Mouse (Mus musculus) spleen, postnatal 10 days (tissue): ENCODE data around the gene Hoxd11.

ENCODE experiments used
- DNase-seq, 2 experiments: peaks; one replicate each; pipeline ENCODE4 v3.0.0; 2021 to 2022; ENCODE audit warnings: low spot score in 2 of 2

Hoxd11 gene

DNA sequence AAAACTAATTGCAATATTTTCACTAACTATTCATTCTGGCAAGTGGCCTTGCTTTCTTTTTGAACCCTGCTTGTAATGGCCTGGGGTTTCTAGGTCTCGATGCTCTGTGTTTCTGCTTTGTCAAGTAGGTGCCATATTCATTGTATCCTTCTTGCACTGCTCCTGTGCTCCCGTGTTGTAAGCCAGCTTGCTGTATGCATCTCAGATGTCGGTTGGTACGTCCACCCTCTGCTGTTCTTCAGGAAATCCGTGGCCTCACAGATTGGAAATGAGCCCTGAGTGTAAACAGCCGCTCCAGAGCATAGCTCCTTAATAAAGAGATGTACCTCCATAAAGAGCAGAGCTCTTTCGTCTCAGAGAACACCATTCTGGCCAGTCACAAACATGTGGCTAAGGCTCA lies 28.2 kb downstream of the Hoxd11 start:
- no peak for DNase-seq

DNA sequence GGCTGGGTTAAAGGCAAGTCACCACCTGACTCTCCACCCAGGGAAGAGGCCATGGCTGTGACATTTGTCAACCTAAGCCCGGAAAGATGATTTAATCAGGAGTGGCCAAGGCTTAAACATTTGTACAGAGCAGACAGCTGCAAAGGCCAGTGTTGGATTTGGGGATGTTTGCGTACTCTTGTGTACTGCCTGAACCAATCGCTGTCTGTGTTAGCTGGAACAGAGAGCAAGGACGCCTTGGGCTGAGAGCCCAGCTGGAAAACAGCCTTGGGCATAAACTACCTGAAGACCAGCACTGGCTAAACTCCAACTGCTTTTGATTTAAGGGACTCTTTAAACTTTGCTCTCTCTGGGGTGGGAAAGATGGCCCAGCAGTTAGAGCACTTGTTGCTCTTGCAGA lies 29.3 kb downstream of the Hoxd11 start:
- no peak for DNase-seq

DNA sequence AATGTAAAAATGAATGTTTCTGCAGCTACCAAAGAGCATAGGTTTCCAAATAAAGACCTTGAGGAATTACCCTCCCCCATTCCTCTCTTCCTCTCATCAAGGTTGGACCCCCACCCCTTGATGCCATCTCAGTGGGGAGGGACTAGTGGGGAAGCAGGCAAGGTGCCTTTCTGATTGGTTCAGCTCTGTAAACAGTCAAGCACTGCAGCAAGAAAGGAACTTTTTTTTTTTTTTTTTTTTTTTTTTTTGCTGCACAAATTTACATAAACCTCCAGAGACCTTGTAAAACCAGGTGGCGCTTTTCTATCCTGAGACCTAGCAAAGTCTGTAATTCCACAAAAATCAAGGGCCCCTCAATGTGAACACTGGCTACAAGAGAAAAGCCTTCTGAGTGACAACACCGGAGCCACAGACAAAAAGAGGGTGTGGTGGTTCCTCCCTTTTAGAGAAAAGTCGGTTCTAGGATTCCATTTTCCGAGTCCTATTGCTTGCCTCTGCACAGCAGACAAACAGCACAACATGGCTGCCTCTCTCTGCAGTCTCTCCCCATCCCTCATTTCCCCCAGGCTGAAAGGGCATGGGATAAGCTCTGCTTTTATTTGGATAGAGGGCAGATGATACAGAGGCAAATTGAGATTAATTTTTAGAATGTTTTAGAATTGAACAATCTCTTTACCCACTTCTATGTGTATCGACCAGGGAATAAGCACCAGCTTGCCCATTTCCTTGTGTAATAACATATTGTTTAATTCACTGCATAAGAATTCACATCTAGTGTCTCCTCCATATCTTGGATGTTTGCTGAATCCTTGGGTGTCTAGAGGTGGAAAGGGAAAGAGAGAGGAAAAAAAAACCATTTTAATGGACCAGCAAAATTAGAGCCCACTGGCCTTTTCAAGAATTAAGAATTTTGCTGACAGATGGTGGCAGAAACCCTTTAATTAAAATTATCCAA lies 30.4 kb downstream of the Hoxd11 start:
- DNase-seq, result no peak

DNA sequence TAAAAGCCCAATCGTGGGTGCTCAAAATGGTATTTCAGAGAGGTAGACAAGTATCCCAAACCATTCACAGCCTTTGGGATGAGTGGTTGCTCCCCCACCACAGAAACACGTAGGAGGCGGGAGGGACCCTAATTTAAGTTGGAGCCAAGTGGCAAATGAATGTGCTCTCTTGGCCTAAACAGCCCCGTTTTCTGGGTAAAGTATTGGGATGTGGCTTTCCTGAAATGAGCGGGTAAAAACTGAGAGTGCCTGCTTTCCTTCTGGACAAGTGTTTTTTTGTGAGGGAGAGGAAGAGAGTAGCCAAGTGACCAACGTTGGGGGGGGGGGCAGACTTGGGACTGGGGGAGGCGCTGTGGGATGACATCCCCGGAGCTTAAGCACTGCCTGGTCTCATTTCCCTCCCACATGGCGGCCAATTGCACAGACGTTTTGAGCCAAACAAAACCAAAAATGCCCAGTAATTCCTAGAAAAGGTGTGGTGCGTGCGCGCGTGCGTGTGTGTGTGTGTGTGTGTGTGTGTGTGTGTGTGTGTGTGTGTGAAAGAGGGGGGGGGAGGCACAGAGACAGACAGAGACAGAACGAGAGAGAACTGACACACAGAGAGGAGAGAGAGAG lies 31.7 kb downstream of the Hoxd11 start:
- DNase-seq, result no peak

DNA sequence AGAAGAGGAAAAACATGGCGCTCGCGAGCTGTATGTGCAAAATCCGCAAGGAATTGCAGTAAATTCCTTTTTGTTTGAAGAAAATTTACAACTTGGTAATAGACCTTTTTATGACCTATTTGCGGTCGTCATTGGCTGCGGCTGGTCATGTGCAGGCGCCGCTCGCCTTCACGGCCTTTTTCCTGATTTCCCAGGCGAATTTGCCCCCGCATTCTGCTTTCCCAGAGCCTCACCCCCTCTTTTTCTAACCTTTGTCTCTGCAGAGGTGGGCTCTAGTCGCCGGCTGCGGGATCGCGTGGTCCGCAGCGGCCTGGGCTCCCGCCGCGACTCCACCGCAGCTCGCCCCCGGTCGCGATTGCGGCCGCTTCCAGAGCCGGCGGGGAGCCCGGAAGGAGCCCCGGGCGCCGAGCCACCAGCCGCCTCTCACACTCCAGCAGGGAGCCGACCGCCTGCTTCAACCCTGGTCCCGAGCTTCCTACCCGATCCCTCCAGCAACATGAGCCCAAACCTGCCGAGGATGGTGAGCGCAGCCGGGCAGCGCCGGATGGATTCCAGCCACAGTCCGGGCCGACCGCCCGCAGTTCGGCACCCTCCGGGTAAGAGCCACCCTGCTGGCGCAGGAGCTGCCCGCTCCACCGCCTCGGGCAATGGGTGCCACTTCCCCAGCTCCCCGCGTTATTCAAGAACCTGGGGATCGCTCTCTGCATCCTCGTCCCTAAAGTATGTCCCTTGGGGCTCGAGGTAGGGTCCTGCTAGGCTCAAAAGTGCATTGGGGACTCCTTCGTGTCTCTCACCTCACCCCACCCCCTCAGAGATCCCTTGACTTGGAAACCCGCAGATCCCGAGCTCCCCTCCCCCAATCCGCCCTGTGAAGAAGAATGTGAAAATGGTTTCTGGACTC lies 32.6 kb downstream of the Hoxd11 start, which contains the start of the genes Hoxd3 and Hoxd4:
TSS of gene Hoxd3 (plus strand) at position 207 of the 901 bp plus-strand sequence.
TSS of gene Hoxd4 (plus strand) at position 209 of the 901 bp plus-strand sequence.
- no peak for DNase-seq

DNA sequence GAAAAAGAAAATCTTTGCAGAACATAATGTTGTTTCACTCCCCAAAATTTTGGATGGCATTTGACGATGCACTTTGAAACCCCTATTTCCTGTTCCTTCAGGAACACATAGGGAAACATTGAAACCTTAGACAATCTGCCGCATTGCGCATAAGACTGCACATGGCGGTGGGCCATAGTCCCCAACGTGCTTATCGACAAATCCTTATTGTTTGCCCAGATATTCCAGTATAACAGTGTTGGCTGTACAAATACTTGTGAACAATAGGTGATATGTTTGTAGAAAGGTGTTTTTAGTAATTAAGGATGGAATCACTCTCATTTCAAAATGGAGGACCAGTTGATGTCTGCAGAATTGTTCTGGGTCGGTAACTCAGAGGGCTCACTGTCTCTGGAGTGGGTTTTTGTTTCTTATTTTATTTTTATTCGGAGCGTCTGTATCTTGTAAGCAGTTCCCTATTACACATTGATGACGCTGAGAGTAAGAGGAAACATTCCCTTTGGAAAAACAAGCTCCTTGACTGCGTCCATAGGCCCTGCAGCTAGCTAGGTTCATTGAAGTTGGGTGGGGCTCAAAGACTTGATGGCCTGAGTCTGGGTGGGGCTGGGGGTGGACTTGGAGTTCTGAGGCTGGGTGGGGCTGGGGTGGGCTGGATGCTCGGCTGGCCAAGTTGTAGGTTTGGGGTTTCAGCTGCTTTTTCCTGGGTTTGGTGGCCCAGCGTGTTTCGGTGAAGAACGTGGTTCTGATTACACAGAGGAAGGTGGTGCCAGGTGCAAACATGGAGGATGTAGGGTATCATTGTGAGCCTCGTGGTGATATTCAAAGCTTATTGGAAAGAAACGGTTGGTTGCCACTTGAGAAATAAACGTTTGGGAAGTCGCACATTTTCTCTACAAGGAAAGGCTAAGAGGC lies 34.1 kb downstream of the Hoxd11 start:
- DNase-seq, result no peak

DNA sequence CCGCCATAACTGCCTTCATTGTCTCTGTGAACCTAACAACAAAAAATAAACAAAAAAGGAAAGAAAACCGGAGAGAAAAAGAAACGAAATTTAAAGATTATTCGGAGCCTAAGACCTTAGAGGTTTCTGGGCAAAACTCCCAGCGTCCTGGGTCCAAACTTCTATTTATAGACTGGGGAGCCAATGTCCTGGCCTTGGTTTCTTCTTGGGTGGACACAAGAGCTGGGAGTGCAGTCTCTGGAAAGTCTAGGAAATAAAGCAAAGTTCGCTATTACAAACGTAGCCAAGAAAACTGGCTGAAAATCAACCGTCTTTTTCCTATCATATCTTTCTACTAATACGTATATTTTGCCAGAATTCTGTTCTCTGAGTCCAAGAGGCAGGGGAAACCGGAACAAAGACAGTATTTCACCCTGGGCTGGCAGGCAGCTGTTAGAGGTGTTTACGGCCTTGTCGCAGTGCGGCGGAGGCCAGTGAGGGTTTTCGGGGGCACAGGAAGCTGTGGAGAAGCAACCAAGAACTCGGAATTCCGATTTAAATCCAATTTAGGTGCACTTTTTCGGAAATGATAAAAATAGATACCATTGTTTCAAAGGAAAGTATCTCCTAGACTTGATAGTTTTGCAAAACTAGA lies 34.9 kb downstream of the Hoxd11 start:
- DNase-seq, result no peak

DNA sequence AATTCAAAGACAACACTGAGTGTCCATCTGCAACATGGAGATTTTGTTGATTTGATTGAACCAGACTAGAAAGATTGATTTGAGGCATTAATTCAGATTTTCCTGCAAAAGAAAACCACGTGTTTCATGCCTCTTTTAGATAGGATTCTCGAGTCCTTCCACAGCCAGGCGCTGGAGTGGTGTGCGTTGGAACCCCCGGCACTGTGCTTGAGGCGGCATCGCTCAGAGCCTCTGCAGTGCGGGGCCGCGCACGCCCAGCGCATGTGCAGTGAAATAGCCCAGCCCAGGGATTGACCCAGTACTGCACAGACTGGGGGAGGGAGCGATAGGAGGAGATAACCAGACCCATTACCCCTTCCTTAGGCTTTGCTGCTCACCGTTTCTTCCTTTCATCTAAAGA lies 35.5 kb downstream of the Hoxd11 start:
- no peak for DNase-seq

DNA sequence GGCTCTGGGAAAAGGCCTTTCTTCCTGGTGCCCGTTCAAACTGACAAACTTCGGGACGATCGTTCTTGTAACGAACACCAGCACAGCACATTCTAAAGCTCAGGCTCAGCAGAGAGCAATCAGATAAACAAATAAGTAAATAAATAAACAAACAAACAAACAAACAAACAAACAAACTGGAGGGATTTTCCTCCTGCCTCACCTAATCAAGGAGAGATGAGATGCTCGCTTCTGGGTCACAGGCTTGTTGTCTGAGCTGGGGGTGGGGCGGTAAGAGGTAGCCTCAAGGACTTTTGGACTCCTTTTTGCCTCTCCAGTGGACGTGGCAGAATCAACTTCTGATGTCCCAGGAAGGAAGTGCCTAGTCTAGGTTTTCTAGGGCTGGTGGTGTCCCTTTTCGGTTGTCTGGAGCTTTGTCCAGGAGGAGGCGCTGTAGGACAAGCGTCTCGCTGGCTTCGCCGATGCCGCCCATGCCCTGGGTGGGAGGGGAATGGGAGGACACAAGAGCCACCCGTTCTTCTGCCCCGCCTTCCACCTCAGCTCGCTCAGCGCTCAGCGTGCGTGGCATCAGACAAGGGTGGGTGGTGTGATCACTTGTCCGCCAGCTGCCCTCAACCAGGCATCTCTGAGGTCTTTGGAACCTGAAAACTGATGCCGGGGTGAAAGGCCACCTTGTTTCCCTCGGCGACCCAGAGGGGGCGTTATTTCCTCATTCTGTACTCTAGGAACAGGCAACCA lies 36.3 kb downstream of the Hoxd11 start:
- DNase-seq, result peak; percentile 38 to 80

DNA sequence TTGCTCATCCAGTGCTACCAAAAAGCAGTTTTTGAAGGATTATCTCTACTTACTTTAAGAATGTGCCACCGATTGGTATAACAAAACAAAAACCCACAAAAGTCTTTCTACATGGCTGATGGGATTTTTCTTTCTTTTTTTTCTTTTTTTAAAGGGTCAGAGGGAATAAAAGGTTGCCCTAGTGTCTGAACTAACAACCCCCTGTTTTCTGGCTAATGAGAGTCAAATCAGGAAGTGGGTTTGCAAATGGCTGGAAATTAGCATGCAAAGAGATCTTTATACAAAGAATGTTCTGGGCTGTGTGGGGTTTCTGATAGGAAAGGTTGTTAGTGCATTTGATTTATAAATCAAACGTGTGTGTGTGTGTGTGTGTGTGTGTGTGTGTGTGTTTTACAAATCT lies 41.0 kb downstream of the Hoxd11 start:
- DNase-seq, result no peak

DNA sequence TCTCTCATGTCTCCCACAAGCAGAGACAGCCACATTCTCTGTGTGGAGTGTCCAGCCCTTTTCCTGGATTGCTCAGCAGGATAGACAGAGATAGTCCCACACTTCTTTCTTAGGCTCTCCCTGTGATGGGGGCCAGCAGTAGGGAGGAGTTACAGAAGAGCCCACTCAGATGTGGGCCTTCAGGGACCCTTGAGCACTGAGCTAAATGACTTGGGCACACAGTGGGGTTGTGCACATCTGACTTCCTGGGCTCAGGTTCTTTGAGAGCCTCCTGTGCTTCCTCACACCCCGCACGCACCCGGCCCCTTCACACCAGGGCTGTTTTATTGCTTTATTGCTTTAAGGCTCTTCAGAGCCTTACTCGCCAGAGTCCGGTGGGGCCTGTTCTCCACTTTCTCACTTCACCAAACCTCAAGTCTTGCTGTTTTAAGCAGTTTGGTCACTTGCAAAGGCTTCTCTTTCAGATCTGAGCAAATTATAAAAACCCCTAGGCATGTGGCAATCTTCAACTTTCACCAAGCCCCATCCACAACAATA lies 41.7 kb downstream of the Hoxd11 start:
- no peak for DNase-seq

DNA sequence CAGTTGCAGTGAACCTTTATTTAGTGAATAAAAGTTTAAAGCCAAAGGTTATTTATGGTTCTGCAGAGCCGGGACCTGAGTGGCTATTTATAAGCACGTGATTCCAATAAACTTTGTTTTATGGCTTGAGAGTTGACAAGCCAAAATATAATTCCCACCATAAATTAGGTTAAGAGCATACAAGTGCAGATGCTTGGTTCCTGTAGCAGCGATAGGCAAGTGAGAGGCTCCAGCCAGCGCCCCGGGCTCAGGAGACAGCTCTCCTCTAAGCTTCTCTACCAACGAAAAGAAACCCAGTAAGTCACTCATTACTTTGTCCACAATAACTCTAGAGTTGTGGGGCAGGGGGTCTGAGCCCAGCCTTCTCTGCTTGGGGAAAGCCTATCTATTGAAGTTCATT lies 42.5 kb downstream of the Hoxd11 start:
- no peak for DNase-seq

DNA sequence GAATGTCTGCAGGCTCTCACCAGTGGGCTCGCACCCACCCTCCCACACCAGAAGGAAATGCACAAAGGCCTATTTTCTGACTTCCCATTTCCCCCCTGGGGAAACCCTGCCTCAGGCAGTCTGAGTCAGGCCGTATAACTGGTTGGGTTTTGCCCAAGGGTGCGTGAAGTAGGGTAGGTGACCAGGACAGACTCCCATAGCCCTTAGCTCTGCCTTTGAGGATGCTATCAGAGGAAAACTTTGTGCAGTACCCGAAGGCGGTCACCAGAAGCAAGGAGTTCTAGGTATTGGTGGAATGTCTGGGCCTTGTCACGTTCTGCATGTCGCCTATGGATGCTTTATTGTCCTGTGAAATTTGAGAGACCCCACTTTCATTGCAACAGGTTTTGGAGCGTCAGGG lies 43.6 kb downstream of the Hoxd11 start:
- DNase-seq, result no peak

DNA sequence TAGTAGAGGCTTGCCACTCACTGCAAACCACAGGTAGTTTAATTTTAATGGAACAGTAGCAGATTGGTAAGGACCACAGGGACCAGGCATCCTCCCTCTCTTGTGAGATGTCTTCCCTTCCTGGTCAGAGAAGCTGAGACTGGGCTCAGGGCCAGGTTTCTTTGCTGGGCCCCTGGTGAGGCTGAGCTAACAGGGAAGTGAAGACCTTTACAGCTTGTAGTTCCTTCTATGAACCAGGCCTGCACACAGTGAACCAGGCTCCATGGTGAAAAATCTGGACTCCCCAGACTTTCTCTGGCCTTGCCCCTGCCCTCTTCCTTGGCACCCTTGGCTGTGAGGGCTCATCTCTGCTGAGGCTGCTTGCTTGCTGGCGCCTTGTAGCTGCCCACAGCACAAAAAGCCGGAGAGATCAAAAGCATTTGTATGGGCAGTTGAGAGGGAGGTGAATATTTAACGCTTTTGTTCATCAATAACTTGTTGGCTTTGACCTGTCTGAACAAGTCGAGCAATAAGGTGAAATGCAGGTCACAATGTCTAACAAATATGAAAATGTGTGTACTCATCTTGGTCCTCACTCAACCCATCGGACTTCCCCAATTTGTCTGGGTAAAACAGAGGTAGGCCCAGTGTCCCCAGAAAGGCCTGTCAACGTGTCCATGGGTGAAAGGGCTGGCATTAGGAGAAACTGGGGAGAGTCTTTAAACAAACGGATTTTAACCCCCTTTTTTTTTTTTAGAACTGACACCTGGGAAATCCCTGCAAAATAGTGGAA lies 45.1 kb downstream of the Hoxd11 start:
- DNase-seq, result no peak

DNA sequence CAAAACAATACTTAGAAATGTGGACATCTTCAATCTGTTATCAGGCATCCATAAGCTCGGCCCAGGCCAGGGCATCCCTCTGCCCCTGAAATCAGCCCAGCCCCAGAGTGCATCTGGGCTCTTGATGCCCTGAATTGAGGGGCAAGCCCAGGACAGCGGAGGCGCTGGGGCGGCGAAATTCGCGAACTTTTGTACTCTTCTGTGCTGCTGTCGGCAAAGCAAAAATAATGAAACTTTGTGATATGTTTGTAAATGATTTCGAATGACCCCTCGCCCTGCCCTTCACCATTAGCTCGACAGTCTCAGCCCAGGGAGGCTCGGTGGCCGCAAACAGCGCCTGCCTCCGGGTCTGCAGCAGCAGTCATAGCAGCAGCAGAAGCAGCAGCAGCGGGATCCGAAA lies 45.8 kb downstream of the Hoxd11 start:
- no peak for DNase-seq

DNA sequence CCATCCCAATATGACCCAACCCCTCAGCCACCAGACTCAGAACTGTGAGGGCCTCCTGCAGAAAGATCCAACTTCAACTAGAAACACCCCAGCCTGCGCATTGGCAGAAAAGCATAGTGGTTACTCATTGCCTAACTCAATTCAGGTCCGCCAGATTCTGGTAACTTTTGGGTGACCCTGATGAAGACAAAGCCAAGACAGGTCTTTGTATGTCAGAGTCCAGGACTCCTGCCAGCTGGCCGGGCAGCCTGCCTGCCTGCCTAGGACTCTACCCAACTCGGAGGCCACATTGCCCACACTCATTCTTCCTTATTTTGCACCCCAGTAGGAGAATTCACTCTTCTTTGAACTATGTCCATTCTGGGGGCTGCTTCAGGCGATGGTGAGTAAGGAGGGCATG lies 47.2 kb downstream of the Hoxd11 start, which contains the start of gene Gm28230:
TSS of gene Gm28230 (plus strand) at position 178 of the 400 bp plus-strand sequence.
- no peak for DNase-seq

DNA sequence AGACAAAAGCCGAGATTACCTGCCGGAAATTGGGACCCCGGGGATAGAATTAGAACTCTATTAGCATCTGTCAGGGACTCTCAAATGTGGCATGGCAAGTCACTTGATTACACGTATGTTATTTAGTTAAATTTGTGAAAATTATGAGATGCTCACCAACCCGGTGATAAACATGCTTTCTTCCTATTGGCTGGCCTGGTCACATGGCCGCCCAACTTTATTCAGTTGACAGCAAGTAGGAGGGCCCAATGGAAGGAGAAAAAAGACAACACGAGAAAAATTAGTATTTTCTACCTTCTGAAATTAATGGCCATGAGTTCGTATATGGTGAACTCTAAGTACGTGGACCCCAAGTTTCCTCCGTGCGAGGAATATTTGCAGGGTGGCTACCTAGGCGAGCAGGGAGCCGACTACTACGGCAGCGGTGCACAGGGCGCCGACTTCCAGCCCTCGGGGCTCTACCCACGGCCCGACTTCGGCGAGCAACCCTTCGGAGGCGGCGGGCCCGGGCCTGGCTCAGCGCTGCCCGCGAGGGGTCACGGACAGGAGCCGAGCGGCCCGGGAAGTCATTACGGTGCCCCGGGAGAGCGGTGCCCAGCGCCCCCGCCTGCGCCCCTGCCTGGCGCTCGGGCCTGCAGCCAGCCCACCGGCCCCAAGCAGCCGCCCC lies 47.7 kb downstream of the Hoxd11 start:
- DNase-seq, result no peak
